Mouse (Mus musculus) 3T3-L1 (cell line): Measurements from ENCODE around the gene Arl3.

Experiments
- DNase-seq: peaks from one replicate; pipeline ENCODE4 v3.0.0-alpha.2; 2015; ENCODE audit warnings: low read depth, low spot score

Gene Arl3

DNA sequence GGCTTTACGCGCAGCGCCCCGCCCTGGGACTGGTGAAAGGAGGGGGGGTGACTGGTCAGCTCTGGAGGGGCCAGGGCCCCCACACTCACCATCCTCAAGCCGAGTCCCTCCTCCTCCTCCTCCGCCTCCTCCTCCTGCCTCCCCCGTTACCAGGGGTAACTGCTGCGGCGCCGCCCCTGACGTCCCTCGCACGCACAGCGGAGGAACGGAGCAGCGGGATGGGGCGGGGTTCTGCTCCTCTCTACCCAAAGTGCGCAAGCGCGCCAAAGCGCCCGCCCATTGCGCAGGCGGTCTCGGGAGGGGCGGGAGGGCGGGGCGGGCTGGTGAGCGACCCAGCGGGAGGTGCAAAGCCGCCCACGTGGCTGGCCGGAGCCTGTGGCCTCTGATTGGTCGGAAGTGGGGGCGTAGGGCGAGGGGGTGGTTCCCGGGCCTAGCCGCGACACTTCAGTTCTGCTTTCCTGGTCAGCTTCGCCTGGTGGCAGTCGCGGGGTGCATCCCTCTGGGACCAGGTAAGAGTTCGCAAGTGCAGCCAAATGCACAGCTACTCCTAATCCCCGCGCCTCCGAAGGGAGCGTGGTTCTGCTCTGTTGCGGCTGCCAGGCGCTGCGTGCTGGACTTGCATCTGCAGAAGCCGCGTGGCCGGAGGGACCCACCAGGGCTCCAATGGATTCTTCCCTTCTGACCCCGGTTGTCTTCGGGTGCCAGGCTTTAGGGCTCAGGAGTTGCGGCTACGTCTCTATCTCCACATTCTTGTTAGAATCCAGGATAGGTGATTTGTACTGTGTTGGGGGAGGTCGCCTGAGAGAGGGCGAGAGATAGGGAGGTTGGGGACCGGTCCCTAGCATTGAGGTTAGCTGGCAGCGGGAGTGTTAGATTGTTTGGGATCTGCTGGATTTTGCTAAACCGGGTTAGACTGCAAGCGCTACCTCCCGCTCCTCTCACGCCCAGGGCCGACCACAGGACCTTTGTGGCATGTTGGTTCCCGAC, at the start of gene Arl3, which contains the start of gene Sfxn2:
Arl3 (minus strand) TSS at position 248 of the 987 bp plus-strand sequence.
Sfxn2 (plus strand) TSS at position 415 of the 987 bp plus-strand sequence.
- peak; percentile 96 for DNase-seq

DNA sequence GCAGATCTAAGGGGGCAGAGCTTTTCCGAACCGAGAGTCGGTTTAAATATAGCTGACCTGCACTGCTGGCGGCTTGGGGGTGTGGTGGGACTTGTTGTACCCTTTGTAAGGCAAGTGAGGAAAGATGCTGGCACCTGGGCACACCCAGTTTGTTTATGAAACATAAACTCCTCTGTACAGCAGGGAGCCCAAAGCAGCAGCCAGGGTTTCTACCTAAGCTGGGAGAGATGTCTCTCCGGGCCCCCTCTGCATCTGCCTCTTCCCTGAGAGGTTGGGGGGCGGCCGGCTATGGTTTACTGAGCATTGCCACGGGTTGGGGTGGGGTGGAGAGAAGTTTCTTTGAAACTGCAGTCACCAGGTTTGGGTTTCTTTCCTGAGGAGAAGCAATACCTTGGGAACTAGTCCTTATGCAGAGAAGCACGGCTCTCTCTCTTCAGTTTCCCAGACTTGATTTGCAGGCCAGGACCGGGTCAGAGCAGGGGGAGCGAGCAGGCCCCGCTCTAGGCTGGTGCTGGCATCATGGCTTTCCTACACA, 49.7 kb upstream of the Arl3 start:
- no peak for DNase-seq

DNA sequence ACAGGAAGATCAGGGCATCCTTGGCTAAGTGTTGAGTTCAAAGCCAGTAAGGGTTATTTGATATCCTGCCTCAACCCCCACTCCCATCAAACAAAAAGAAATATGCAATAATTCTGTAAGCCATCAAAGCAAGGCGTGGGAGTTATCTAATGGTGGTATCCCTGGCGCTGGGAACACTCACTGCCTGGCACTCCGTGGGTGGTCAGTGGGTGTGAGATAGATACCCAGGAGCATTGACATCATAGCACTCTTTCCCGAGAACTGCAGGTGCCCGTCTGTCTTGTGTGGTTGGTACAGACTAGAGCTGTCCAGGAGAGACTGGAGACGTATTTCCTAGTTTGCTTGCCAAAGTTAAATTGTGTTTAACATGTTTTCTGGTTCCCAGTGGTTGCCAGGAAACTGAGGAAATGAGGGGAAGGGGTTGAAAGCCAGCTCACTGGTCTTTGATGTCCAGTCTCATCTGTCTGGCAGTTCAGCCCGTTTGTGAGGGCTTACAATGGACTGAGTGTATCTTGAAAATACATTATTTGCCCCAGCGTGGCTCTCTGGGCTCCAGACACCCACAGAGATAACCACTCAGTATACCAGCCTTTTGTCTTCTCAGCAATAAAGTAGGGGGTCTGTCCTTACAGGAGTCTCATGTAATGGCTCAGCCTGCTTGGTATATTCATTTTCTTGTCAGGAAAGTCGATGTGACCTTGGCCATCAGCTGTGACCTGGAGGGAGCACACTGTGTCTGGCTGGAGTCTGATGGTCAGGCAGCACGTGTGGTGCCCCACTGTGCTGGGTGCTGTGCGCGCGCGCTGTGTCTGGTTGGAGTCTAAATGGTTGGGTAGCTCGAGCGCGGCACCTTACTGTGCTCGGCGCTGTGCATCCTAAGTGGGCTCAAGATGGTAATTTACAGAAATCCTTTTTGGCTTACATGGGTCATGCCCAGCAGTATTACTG, 48.5 kb upstream of the Arl3 start:
- no peak for DNase-seq

DNA sequence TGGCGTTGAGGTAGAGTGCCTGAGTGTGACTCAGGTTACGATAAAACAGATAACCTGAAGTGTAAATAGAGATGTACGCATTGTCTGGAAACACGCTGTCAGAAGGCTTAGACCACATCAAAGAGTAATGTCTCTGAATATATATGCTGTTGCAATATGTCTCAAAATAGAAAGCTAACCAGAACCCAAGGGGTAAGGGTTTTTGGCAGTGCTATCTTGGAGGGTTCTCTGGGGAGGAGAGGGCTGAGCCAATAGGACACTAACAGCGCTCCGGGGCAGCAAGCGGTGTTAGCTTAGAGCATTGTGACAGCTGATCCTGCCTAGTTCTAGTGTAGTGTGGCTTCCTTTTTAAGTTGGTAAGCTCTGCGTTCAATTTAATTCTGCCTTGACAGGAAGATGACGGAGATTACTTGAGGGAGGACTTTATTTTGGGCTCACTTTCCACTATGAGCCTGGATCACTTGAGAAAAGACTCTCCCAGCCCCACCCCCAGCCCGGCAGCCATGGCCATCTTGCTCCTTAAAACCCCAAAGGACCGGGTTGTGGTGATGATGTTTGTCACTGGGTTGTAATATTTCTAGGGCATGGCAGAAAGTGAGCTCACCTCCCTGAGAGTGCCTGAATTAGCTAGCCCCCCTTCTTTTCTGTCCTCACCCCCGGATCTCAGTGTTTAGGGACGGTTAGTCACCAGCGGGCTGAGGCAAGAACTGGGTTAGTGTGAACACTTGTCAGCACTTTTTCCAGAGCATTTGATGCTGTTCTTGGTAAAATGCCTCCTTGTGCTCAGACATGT, 47.2 kb upstream of the Arl3 start:
- peak; percentile 28 for DNase-seq

DNA sequence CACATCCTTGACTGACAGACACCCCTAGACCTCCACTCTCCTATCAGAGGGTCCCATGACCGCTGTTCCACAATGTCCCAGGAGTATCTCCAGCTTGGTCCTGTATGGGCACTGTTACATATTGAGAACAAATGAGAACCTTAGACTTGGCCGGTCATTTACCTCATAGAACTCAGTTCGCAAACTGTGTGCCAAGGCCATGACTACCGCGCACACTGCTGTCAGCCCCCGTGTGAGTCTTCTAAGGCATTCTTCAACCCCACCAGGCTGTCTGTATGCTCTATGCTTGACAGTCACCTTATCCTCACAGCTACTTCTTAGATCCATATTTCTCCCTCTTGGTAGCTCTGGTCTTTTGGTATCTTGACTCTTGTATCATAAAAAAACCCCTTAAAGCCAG, 46.5 kb upstream of the Arl3 start:
- no peak for DNase-seq

DNA sequence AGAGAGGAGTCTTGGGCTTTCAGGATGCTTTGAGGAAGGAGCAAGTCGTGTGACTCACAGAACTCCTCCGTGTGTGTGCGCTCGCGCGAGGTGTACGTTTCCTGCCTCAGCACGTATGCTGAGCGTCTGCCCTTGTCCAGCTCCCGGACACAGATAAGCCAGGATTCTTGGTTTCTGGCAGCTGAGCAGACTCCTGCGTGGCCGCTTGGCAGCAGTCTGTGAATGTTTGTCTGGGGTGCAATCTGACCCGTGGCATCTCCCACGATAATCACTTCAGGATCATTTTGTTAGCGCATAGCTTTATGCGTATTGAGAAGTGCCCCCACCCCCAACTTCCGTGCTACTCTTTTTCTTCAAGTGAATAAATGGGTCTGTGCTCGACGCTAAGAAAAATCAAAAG, 46.0 kb upstream of the Arl3 start:
- DNase-seq: no peak

DNA sequence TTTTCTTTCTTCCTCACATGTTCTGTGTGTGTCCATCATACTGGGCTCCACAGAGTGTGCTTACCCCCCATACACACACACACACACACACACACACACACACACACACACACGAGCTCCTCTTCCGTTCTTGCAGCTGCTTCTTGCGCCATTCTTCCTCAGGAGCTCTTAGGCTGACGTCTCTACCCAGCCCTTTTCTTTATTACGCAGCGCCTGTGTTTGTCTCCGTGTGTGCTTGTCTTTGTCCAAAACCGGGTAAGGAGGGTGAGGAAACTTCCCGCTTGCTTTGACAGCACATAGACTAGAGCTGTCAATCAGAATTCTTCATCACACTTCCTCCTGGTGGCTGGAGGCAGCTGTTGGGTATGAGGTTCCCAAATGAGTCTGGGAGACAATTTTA, 45.3 kb upstream of the Arl3 start:
- DNase-seq: no peak

DNA sequence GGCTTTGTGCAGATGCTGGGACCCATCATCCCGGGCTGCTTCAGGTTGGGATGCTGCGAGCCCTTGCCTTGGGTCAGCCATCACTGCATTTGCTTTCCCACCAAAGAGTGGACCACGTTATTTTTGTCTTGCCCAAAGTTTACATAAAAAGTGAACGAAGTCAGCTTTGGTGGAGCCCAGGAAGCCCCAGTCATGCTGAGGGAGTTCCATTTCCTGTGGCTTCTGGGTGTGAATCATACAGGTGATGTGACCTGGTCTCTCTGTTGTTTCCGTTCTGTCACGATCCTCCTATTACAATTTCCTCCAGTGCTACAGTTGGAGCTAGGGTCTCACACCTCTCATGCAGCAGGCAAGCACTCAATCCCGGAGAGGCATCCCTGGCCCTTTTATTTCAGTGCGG, 44.4 kb upstream of the Arl3 start:
- no peak for DNase-seq

DNA sequence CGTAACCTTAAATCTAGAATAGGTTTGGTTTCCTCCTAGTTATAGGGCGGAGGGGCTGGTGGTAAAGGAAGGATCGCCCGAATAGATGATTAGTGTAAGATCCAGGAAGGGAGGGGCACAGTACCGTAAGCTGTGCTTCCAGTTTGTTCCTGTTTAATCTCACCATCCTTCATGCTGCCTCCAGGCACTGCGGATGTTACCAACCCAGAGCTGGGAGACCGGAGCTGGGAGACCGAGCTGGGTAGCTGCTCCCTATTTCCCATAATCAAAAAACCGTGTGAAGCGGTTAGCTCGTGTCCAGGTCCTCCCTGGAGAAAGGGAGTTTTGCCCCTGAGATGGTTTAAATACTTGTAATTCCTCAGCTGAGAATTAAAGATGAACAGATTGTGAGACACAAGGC, 43.4 kb upstream of the Arl3 start:
- no peak for DNase-seq

DNA sequence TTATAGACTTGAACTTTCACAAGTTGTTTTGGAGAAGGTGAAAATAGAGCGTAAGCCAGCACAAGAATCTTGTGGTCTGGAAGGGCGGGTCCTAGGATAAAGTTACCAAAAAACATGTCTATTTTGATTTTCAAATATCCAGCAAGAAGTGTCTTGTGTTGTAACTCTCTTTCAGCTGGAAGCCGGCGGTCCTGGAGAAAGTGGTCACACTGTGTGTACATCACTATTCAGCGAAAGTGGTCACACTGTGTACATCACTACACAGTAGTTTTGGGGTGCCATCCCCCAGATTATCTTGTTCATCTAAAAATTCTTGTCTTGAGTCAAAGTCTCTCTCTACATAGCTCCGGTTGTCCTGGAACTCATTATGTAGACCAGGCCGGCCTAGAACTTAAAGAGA, 35.2 kb upstream of the Arl3 start:
- peak; percentile 14 for DNase-seq

DNA sequence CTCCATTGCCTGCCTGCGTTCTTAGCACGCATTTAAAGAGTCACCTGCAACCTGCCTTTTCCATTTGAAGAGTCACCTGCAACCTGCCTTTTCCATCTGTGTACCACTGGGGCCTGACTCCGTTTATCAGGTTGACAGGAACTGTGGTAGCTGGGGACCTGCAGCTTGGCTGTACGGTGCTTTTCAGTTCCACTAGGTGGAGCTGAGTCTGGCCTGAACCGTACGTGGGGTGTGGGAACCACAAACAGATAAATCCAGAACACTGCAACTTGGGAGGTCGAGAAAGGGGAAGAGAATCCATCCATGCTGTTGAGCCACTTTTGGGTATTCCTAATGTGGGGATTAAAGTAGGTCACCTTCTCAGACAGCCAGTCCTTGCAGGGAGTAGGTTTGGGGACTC, 34.4 kb upstream of the Arl3 start:
- peak; percentile 32 for DNase-seq

DNA sequence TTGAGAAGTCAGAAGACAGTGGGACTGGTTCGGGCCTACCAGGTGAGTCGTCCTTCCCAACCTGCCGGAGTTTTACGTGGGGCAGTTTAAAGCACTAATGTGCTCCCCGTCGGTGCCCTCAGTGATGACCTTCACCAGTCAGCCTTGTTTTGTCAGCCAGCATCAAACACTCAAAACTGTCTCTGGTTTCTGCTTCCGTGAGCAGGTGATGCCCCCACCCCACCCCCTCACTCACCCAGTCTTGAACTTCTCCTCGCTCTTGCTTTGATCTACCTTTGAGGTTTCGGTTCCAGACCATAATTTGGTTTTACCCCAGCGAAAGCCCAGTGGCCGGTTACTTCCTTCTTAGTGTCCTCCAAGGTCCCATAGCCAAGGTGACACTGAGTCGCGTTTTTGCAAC, 33.7 kb upstream of the Arl3 start:
- DNase-seq: no peak

DNA sequence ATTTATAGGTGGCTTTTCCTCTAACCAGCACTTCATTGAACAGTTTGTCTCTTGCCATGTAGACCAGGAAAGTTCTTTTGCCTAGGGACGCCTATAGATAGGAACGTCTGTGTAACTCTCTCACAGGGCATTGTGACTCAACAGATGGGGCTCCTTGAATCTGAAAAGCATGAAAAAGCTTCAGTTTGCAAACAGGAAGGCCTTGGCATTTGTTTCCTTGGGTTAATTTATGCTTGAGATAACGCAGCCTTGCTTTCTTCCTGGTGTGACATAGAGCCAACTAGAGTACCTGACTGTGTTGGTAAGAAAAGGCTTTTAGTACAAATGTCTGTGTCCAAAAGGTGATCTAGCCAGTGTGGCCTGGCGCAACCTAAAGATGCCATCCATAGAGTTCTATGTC, 29.4 kb upstream of the Arl3 start:
- DNase-seq: no peak

DNA sequence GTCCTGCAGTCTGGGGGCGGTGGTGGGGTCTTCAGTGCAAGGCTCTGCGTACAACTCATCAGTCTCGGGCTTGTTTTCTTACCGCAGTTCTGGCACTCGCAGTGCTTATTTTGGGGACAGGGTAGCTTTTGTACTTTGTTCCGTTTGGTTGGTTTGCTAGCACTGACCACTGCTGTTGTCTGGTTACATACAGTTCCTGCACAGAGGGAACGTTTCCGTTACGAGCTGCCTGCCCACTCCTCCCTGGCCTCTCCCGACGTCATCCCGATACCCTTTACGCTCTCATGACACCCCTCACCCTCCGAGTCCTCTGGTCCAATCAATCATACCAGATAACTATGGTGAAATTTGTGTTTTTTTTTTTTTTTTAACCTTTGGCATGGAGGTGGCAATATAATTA, 28.5 kb upstream of the Arl3 start:
- DNase-seq: no peak

DNA sequence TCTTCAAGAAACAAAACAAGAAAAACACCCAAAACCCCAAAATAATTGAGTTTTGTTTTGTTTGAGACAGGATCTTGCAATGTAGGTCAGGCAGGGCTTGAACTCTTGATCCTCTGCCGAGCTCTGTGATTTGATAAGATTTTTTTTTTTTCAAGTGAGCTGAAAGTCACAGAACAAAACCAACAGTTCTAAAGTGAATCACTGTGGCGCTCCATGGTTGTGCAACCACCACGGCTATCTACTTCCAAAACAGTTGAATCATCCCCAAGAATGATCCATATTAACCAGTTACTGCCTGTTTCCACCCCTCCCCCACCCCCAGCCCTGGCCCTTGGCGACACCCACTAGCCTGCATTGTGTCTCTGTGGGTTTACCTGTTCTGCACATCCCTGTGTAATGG, 27.4 kb upstream of the Arl3 start:
- peak; percentile 82 for DNase-seq

DNA sequence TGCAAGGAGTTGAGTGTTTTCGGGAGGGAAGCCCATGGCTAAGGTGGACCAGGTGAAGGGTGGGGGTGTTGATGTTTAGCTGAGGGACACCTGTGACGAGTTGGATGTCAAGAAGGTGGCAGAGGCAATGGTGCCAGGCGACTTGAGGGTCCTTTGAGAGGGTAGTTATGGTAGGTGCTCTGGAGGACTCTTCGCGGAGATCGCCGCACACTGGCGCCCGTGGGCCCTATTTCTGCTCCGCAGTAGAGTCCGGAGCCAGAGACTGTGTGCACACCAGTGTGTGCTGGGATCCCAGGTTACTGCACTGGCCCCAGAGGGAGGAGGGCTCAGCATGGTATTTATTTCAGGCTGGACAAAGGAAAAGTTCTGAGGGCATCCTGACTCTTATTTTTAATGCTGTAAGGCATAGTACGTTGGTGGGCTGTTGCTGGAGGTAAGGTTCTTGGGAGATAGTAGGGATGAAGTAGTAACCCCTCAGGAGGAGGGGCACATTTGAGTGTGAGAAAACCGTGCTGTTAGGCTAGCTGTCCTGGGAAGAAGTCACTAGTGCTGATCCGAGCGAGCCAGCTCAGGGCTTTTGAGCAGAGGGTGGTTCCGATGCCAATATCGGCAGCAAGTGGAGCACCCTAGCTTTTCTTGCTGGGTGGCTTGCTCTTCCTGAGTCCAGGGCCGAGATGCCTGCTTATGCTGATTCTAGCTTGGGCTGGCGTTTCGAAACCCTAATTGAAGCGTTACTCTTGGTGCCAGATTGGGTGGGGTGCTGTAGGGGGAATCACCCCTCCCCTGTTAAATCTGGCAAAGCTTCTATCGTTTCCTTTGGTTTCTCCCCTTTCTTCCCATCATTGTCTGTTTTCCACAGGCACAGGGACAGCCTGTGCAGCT, 26.6 kb upstream of the Arl3 start:
- peak; percentile 50 for DNase-seq

DNA sequence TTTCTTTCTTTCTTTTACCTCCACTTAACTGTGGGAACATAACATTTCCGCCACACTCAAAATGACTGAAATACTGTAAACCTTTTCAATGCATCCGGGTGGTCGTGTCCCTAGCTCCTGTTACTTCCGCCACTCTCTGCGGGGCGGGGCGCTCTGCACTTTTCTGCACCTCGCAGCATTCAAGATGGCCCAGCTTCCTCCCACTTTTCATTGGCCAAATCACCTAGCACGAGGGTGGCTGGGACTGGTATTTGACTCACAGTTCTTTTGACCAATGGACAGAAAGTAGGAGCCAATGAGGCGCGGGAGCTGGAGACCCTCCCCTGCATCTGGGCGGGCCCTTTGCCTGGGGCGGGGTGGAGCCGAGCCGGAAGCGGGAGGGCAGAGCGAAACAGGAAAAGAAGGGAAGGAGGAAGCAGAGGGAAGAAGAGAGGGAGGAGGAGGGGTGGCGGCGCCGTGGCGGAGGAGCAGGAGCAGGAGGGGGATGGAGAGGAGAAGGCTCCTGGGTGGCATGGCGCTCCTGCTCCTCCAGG, 25.8 kb upstream of the Arl3 start, which contains the start of gene Wbp1l:
Wbp1l (plus strand) TSS at position 365 of the 533 bp plus-strand sequence.
- peak; percentile 100 for DNase-seq

DNA sequence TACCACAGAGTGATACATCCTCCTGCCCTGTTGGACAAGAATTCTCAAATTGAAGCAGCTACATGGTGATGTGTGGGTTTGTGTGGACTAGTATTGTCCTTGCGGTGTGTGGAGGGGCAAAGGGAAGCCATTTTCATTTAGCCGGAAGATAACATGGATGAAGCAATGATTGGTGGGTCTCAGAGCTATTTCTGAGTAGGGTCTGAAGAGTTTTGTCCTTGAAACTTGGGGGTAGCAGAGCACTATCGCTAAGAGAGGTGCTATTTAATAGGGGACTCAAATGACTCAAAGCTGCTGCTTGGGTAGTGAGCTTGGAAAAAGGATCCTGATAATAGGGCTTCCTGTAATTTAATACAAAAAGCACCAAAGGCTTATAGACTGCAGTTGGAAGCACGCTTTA, 25.2 kb upstream of the Arl3 start:
- peak; percentile 21 for DNase-seq

DNA sequence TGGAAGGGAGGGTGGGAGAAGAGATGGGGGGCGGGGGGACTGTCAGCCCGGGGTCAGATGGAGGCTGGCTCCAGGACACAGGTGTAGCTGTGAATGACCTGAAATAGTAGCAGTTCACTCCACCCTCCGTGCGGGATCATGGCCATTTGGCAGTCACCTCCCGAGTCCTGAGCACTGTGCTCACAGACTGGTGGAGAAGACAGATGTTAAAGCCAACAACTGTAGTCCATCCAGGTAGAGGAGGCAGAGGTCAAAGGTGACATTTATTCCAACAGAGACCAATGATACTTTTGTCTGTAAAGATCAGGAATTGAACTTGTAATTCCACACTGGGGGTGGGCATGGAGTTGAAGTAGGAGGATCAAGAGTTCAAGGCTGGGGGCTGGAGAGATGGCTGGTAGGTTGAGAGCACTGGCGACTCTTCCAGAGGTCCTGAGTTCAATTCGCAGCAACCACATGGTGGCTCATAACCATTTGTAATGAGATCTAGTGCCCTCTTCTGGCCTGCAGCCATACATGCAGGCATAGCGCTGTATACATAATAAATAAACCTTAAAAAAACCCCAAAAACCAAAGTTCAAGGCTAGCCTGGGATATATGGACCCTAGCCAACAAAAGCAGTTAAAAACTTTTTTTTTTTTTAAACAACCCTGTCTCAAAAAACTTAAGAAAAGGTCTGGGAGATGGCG, 19.9 kb upstream of the Arl3 start:
- DNase-seq: peak; percentile 39
